Mouse (Mus musculus) urinary bladder, adult 18-20 months (tissue): ENCODE measurements around the gene Ranbp10.
"Not testable (repeated sequence)": the region's sequence is repeated elsewhere in the genome, so short reads cannot be mapped to it uniquely, and the experiment has no call there.

Experiments
- DNase-seq, 2 experiments: peaks; one replicate each; pipeline ENCODE4 v3.0.0; 2022; ENCODE audit warnings: low spot score in 2 of 2, mixed read lengths in 2 of 2

The Ranbp10 gene

DNA sequence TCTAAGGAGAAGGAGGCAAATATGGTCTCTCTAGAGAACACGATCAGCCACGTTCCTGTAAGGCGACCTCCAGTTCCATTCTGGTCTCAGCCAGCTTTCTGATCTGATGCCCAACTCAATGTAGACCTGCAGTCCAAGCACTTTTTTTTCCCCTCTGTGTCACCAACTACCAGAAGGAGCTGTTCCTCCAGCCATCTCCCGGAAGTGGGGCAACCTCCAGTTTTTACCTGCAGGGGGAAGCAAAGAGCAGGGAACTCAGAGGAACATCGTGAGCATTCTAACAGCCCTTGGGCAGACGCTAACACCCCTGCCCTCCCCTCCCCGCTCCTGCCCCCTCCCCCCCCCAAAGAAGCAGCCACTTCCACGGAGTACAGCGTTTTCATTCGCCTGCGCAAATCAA, 8.2 kb upstream of the Ranbp10 start:
- peak; percentile 62 to 78 for DNase-seq

DNA sequence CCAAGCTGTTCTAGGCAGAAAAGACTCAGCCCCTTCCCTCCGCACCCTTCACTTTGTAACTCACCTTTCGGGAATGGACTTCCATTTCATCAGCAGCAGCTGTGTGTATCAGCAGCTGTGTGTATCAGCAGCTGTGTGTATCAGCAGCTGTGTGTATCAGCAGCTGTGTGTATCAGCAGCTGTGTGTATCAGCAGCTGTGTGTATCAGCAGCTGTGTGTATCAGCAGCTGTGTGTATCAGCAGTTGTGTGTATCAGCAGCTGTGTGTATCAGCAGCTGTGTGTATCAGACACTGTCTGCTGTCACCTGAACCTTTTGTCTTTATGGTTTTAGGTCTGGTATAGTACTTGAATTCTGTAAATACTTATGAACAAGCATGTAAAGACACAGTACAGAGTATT, 6.6 kb upstream of the Ranbp10 start:
- DNase-seq = not testable (repeated sequence)

DNA sequence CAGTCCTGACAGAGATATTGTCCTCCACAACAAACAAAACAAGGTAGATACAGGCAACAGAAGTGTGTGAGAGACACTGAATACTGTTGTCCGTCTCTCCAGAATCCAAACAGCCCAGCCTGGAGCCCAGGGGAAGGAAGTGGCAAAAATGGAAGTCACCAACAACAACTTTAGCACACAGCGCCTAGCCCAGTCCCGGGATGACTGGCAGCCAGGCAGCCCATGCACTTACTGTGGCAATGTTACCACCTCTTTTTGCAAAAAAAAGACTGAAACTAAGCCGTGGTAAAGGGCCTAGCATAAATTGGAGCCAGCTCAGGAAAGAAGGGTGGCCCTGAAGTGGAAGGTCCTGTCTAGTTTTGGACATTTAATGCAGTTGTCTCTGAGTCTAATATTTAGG, 771 bp downstream of the Ranbp10 start:
- no peak for DNase-seq

DNA sequence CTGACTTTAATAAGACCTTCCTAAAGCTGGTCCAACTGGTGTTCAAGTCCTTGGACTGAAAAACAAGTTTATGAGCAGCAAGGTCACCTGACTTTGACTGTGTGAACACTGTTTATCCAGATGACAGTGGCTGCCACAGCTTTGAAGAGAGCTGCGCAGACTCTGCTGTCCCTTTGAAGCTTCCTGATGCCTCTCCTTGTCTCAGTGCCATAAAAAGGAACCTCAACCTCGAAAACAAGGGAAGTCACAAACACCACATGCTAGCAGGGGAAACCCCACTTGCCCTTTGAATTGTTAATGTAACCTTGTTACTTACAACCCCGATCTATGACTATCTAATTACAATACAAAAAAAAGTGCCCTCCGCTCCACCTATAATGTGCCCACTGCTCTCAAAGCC, 1.6 kb downstream of the Ranbp10 start:
- no peak for DNase-seq

DNA sequence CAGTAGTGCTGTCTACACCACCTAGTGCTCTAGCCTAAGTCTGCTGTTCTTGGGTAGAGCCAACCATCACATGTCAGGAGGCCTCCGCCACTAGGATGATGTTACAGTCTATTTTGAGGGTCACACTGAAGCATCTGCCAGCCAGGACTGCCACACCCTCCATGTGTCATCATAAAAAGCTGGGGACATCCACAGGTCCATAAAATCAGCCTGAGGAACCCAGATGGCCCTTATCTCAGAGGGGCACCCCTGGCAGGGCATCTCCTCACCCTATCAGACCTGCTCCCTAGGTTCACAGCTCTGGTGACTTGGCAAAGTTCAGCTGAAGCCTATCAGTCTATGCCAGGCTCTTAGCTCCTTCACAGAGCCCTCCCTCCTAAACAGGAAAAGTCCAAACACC, 6.2 kb downstream of the Ranbp10 start:
- DNase-seq = no peak

DNA sequence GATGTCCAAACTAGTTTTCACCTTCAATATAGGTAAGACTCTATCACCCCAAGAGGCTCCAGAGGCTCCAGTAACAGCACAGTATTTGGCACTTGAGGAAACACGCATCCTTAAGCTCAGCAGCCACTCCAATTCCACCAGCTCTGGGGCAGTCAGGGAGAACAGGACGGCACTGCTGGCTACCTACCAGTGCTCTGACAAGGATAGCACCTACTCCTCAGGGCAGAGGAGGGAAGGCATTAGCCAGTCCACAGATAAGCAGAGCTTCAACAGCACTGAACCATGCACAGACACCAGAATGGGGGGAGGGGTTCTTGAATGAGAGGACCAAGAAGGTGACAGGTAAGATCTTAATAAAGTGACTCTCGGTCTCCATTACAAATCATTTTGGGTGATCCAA, 7.5 kb downstream of the Ranbp10 start:
- DNase-seq = no peak

DNA sequence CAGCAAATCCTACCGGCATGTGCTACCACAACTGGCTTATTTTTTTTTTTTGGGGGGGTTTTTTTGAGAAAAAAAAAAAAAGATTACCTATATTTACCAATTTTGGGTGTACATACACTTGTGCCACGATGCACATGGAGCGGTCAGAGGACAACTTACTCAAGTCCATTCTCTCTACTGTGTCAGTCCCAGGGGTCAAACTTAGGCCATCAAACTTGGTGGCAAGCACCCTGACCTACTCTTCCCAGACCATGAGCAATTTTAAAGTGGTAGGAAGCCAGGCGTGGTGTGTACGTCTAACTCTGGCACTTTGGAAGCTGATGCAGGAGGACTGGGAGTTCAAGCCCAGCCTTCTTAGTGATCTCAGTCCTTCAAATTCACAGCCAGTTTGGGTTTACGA, 13.9 kb downstream of the Ranbp10 start:
- no peak for DNase-seq

DNA sequence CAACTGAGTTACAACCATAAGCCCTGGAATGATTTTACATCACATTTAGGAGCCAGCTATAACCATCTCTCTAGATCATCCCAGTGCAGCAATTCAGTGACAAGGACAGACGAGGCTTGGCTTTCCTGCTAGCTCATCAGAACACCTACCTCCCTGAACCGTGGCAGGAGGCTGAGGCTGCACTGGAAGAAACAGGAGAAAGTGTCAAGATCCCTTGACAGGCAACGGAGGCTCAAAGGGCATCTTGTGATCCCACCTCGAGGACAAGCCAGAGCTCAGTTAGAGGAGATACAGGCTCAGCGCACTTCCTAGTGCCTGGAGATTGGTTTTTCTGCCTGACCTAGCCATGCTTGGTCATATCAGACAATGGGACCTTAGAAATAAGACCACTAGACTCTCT, 14.6 kb downstream of the Ranbp10 start:
- DNase-seq = no peak

DNA sequence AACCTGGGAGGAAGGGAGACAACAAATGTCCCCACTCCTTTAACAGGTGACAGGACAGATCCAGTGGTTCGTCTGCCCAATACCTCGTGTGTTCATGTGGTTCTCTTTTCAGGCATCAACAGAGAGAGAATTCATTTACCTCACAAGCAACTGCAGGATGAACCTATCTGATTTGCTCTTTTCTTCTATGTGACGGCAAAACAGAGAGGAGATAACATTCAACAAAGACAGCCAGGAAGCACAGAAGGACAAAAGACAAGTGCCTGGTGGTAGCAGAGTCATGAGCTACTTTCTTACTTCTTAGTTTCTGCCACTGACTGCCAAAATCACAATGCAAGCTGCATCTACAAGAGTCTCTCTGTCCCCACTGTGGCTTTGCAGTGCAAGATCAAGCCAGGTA, 15.6 kb downstream of the Ranbp10 start:
- DNase-seq = no peak

DNA sequence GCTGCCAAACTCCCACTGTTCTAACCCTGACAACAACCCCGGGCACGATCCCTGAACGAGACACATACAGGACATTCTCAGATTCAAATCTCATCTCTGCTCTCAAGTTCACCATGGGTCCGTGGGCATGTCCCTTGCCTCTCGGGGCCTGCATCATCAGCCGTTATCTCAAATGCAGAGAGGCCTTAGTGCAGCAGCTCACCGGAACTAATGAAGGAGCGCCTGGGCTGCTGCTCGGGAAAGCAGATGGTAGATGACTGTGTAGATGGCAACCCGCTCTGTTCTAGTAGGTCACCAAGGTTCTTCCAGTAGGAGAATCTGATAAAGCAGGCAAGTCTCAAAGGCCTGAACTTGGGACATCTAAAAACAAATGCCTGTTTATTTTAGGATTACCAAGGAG, 16.1 kb downstream of the Ranbp10 start:
- no peak for DNase-seq

DNA sequence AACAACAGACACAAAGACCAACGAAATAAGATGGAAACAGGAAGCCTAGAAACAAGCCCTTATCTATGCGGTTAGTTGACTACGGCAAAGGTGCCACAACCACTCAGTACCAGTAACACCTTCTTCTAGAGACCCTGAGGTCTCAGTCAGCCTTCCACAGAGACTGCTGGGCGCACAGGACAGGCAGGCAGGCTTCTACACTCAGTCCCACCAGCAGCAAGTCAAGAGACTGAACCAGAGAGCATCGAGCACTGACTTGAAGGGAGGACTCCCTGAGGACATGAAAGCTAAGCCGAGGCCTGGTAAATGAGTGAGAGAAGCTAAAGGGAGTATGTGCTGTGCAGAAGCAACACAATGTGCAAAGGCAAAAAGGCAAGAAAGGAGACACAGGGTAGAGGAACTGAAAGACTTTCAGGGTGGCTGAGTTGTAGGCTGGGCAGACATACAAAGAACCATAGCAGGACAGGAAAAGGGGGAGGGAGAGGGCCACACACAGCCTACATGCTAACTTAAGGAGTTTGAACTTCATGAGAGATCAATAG, 16.8 kb downstream of the Ranbp10 start:
- DNase-seq = no peak

DNA sequence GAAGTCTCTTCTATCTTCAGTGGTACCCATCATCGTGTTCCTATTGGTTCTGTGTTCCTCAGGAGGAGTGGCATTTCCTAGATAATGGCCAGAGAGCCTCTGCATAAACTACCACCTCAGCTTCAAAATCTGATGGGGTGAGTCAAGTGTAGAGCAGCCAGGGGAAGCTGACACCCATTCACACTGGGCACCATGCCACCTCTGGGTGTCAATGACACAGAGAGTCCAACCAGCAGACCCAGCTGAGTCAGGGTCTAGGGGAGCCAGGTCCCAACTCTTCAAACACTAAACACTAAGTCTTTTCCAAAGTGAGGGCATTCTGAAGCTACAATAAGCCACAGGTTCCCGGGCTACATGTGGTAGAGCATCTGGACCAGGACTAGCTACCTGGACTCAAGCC, 18.7 kb downstream of the Ranbp10 start:
- no peak for DNase-seq

DNA sequence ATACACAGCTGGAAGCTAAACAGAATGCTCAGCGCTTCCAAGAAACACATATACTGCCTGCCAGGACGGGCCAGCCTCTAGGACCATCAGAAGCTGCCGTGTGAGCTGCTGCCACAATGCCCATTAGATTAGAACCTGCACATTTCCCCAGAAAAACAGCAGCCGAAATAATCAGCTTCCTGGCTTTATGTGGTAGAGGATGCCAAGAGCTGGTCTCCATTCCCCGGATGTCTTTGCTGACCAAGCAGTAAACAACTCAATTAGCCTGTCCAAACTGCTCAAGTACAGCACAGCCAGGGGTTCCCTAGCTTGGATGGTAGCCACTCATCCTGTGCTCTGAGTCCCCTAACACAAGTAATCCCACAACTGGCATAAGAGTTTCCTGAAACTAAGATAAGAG, 19.4 kb downstream of the Ranbp10 start:
- DNase-seq = no peak

DNA sequence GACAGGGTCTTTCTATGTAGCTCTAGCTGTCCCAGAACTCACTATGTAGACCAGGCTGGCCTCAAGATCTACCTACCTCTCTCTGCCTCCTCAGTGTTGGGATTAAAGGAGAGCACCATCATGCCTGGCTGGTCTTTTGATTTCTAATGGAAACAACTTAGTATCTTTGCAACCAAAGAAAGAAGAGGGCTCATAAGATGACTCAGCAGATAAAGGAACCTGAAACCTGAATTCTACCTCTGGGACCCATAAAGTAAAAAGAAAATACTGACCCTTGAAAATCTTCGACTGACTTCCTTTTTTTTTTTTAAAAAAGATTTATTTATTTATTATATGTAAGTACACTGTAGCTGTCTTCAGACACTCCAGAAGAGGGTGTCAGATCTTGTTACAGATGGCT, 21.2 kb downstream of the Ranbp10 start:
- DNase-seq = no peak

DNA sequence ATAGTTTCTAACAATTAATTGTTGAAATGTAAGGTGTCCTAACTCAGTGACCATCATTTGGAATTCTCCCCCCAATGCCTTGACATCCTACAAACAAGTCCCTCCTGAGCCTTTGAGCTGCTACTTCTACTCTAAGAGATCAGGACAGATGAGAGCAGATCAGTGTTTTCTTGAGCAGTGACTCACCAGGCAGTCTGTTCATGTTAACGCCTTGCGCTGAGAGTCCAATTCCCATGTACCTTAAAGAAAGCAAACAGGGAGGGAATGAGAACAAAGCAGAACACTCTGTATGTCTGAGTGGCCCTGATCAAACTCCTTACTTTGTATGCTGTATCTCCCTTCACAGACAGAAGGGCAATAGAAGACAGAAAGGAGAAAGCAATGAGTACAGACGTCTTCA, 21.8 kb downstream of the Ranbp10 start:
- no peak for DNase-seq

DNA sequence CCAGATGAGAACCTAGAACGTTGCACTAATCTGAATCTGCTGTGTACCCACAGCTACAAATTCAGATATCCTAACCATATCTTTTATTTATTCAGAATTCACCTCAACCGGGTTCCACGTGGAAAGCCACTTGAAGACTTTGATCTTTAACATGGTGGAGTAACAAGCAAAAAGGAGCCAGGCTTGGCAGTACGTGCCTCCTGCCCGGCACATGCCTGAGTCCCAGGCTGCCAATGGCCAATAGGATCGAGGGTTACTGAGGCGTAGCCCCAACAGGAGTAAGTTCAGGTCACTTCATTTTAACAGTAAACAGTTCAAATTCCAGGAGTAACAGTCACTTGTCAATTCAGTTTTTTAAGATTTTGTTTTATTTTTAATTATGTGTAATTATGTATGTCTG, 22.4 kb downstream of the Ranbp10 start:
- DNase-seq = no peak

DNA sequence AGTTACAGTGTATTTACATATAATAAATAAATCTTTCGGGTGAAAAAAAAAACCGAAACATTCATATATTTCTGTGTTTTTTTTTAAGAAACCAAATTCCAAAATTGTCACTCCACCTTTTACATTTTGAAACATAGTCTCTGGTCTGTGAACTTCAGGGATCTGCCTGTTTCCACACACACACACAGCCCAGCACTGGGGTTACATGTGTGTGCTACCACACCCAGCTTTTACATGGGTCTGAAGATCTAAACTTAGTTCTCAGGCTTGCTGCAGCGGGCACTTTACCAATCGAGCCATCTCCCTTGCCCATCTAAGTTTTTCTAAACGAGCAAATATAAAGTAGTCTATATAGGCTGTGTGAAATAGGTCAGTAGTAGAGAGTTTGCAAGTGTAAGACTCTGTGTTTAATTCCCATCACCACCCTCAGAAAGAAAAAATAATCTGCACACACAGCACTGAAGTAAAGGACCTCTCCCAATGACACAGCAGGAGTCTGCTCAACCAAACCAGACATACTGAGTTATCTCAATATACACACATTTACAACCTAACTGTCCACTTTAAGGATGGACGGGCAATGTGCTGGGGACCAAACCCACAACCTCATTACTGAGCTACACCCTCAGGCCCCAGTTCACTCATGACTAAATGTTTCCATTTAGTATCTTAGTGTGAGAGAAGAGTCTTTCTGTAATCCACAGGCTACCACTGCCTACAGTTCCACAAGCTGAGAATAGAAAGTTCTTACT, 25.8 kb downstream of the Ranbp10 start:
- DNase-seq = no peak

DNA sequence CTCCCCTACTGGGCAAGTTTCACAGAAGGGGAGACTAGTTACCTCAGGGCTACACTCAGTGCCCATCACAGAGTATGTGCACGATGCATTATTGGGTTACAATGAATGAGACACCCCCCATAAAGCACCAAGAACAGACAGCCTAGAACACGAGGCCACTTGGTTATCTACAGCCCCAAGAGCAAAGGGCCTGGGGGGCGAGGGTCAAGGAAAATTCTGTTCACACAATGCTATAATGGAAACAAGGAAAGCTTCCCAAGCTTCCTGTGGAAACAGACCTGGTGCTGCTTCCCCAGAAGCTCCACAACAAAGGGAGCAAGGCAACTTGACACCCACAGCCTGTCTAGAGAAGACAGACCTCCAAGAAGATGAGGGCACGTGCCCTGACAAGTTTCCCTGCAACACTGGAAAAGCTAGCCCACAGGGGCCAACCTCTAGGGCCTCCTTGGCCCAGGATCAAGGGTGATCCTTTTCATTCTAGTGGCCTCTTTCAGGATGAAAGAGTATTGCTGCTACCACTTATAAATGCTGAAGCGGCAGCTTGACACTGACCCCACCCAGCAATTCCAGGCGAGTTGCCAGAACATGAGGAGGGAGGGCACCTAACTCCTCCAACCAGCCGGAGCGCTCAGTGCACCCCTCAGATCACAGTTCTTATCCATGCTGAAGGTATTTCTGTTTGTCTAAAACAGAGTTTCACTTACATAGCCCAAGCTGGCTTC, 27.9 kb downstream of the Ranbp10 start:
- peak; percentile 63 to 65 for DNase-seq

DNA sequence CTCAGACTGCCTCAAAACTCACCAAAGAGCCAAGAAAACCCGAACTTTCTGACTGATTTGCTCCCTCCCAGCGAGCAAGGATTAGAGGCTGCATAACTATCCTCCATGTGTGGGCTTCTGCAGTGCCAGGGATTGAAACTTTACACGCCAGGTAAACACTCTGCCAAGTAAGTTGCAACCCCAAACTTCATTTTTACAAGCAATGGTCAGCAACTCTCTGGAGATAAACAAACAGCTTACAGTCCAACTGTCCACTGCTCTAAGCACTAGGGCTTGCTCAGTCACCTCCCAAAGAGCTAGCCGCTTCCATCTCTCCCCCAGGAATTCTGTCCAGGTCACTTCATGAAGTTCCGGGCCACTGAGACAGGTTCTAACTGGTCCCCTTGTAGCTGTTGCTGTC, 28.7 kb downstream of the Ranbp10 start:
- no peak for DNase-seq

DNA sequence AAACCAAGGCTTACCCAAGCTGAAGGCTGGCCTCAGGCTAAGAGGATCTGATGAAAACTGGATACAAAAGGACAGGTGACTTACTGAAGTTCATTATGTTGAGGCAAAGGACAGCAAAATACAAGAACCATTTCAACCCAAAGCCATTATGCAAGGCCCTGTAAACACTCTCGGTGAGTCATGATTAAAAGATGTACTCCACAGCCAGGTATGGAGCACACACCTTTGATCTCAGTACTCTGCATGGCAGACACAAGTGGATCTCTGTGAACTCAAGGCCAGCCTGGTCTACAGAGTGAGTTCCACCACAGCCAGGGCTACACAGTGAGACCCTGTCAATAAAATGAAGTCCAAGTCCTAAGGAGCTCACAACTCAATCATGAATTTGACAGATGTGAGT, 31.4 kb downstream of the Ranbp10 start:
- no peak for DNase-seq

DNA sequence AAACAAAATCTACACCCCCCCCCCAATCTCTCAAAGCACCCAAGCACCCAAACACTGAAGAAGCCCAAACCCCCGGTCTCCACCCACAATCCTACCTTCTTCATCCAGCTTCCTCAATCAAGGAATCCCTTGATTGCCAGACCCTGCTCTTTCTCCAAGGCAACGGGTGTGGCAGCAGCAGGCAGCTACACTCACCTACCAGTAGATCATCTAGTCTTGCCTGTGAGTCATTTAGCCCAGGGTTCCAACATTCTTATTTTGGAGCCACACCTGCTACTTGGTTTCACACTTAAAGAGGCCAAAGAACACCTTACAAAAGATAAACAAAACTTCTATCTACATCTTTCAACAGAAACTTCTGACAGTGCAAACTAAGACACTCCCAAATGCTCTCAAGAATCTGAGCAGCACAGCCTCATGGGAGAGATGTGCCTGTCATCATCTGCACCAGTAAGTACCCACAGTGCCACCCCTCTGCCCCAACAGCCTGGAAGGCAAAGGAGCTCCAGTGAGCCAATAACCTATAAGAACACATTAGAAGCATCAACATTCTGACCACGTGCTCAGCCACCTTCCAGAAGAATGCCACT, 33.0 kb downstream of the Ranbp10 start:
- no peak for DNase-seq

DNA sequence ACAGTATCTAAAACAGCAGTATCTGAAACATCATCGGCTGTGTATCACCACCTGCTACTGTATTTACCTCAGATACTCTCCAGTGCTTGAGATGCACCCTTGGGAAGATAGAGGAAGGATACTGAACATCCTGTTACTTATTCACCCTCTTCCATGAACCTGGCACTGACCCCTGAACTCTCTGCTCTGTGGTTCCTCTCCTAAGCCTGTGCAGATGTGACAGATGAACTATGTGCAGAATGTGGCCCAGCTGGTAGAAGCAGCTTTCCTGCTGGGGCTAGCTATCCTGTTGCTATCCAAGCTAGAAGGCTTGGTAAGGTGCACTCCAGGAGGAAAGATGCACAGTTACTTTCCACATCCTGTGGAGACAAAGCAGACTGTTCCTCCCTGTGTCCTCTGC, 33.8 kb downstream of the Ranbp10 start:
- no peak for DNase-seq

DNA sequence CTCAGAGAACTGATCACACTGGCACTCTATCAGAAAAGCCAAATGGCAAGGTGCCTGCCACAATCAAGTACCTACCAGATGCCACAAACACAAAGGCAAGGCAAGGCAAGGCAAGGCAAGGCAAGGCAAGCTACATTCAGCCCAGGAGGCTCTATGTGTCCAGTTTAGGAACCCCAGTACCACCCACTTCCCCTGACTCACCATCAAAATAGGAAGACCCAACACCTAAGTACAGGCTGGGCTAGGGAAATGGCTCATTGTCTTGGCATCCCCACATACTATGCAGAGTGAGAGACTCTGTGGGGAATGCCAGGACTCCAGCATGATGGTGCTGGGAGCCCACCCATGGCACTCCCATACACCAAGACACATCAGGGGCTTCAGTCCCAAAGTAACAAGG, 37.5 kb downstream of the Ranbp10 start:
- no peak for DNase-seq
